Mouse (Mus musculus): ENCODE data around the gene Rhox2e. TPM values are rescaled to one million over a fixed set of nuclear protein-coding genes. Genes with fewer than 3 reads are reported as not detected.
"Not testable (repeated sequence)": the region's sequence is repeated elsewhere in the genome, so short reads cannot be mapped to it uniquely, and the experiment has no call there.

The Rhox2e gene
- polyA plus RNA-seq (2016; fragmentation: Nextera tagmentation; extraction: Ambion mirVana) = 0.61 TPM in 1 of 2 replicates, not detected in the other

DNA sequence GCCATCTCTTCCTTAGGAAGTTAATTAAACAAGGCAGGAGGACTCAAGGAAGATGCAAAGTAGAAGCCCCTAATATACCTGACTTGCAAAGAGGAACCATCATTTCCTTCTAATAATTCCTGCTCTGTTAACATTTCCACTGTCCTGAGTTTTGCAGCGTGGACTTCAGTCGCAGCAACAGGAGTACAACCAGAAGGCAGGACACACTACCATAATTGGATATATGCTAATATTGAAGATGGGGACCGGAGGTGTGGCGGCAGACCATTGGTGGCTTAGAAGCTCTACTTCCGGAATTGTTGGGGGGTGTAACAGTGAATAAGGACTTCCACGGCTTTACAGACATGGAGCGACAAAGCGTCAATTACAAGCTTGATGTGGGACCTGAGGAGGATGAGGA, at the start of gene Rhox2e:
Gene Rhox2e (plus strand): TSS at position 301 of the 400 bp plus-strand sequence.
- H3K9ac ChIP-seq; H3K9me3 ChIP-seq (replicated peaks); H3K4me1 ChIP-seq; H3K36me3 ChIP-seq; ATAC-seq (ENCODE audit: low FRiP score); H3K4me2 ChIP-seq (replicated peaks); H3K27ac ChIP-seq; H3K27me3 ChIP-seq; H3K4me3 ChIP-seq: not testable (repeated sequence)
- WGBS = 96% methylated on average over 2 of the region's 8 CpGs

- H3K36me3 ChIP-seq; H3K4me1 ChIP-seq; H3K9me3 ChIP-seq (replicated peaks); H3K27me3 ChIP-seq; H3K27ac ChIP-seq; H3K4me2 ChIP-seq (replicated peaks); H3K9ac ChIP-seq; H3K4me3 ChIP-seq; ATAC-seq (ENCODE audit: low FRiP score): not testable (repeated sequence)
- 91% methylated on average over 14 of the region's 18 CpGs for WGBS
These were observed 16.2 kb upstream of the Rhox2e start, which contains the start of gene Rhox4d for GRCm38 (mm10) chrX:37514059-37514458. Gene Rhox4d (plus strand): TSS chrX:37514359.

- H3K27me3 ChIP-seq; H3K4me2 ChIP-seq (replicated peaks); H3K36me3 ChIP-seq; H3K4me3 ChIP-seq; H3K27ac ChIP-seq; H3K4me1 ChIP-seq; ATAC-seq (ENCODE audit: low FRiP score); H3K9me3 ChIP-seq (replicated peaks); H3K9ac ChIP-seq: not testable (repeated sequence)
- 88% methylated on average over 1 of the region's 4 CpGs for WGBS
These were observed 11.5 kb downstream of the Rhox2e start, which contains the start of gene Rhox3e for GRCm38 (mm10) chrX:37541719-37542118. Gene Rhox3e (plus strand): TSS chrX:37542019.

GRCm38 (mm10) chrX:37557112-37557511, 26.9 kb downstream of the Rhox2e start, which contains the start of gene Rhox4e:
Gene Rhox4e (plus strand): TSS chrX:37557412.
- not testable (repeated sequence) for H3K36me3 ChIP-seq; H3K9me3 ChIP-seq (replicated peaks); ATAC-seq (ENCODE audit: low FRiP score); H3K9ac ChIP-seq; H3K27ac ChIP-seq; H3K4me2 ChIP-seq (replicated peaks); H3K4me3 ChIP-seq; H3K4me1 ChIP-seq; H3K27me3 ChIP-seq
- WGBS = over 99% methylated on average over 10 of the region's 18 CpGs

DNA sequence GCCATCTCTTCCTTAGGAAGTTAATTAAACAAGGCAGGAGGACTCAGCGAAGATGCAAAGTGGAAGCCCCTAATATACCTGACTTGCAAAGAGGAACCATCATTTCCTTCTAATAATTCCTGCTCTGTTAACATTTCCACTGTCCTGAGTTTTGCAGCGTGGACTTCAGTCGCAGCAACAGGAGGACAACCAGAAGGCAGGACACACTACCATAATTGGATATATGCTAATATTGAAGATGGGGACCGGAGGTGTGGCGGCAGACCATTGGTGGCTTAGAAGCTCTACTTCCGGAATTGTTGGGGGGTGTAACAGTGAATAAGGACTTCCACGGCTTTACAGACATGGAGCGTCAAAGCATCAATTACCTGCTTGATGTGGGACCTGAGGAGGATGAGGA, 40.9 kb downstream of the Rhox2e start, which contains the start of gene Rhox2f:
Gene Rhox2f (plus strand): TSS at position 301 of the 400 bp plus-strand sequence.
- not testable (repeated sequence) for H3K27ac ChIP-seq; H3K36me3 ChIP-seq; H3K27me3 ChIP-seq; ATAC-seq (ENCODE audit: low FRiP score); H3K4me3 ChIP-seq; H3K9ac ChIP-seq; H3K4me1 ChIP-seq; H3K9me3 ChIP-seq (replicated peaks); H3K4me2 ChIP-seq (replicated peaks)
- 87% methylated on average over 8 of the region's 8 CpGs for WGBS

- not testable (repeated sequence) for H3K4me3 ChIP-seq; H3K9me3 ChIP-seq (replicated peaks); H3K27me3 ChIP-seq; H3K27ac ChIP-seq; ATAC-seq (ENCODE audit: low FRiP score); H3K36me3 ChIP-seq; H3K4me1 ChIP-seq; H3K9ac ChIP-seq; H3K4me2 ChIP-seq (replicated peaks)
- WGBS = 68% methylated on average over 2 of the region's 2 CpGs
These were observed 42.4 kb downstream of the Rhox2e start for GRCm38 (mm10) chrX:37572638-37573037.

- H3K4me3 ChIP-seq; H3K4me2 ChIP-seq (replicated peaks); H3K9me3 ChIP-seq (replicated peaks); H3K27me3 ChIP-seq; ATAC-seq (ENCODE audit: low FRiP score); H3K27ac ChIP-seq; H3K36me3 ChIP-seq; H3K4me1 ChIP-seq; H3K9ac ChIP-seq: not testable (repeated sequence)
These were observed 50.4 kb downstream of the Rhox2e start, which contains the start of gene Rhox3f for GRCm38 (mm10) chrX:37580692-37581091. Gene Rhox3f (plus strand): TSS chrX:37580992.

Other genes with a start within 250 kb of the Rhox2e start
- gene Rhox3a2, start 150.4 kb upstream of the Rhox2e start, polyA plus RNA-seq (2016; fragmentation: Nextera tagmentation; extraction: Ambion mirVana) = not detected in 2 replicates
- 6.9 and 7.8 TPM in 2 replicates for gene Rhox4a2, start 139.6 kb upstream of the Rhox2e start, polyA plus RNA-seq (2016; fragmentation: Nextera tagmentation; extraction: Ambion mirVana)
- gene Rhox2b, start 118.4 kb upstream of the Rhox2e start, polyA plus RNA-seq (2016; fragmentation: Nextera tagmentation; extraction: Ambion mirVana) = 0.67 and 1.2 TPM in 2 replicates
- gene Rhox4b, start 98.0 kb upstream of the Rhox2e start, polyA plus RNA-seq (2016; fragmentation: Nextera tagmentation; extraction: Ambion mirVana) = 1.6 and 2.4 TPM in 2 replicates
- 2.9 and 3.1 TPM in 2 replicates for gene Rhox2c, start 76.8 kb upstream of the Rhox2e start, polyA plus RNA-seq (2016; fragmentation: Nextera tagmentation; extraction: Ambion mirVana)
- gene Rhox3c, start 71.9 kb upstream of the Rhox2e start, polyA plus RNA-seq (2016; fragmentation: Nextera tagmentation; extraction: Ambion mirVana) = not detected in 2 replicates
- gene Rhox4c, start 50.1 kb upstream of the Rhox2e start, polyA plus RNA-seq (2016; fragmentation: Nextera tagmentation; extraction: Ambion mirVana) = not detected in 2 replicates
- gene Rhox2d, start 37.0 kb upstream of the Rhox2e start, polyA plus RNA-seq (2016; fragmentation: Nextera tagmentation; extraction: Ambion mirVana) = 0.54 TPM in 1 of 2 replicates, not detected in the other
- 0.45 TPM in 1 of 2 replicates, not detected in the other for gene Rhox4d, start 16.1 kb upstream of the Rhox2e start, polyA plus RNA-seq (2016; fragmentation: Nextera tagmentation; extraction: Ambion mirVana)
- not detected in 2 replicates for gene Rhox3e, start 11.6 kb downstream of the Rhox2e start, polyA plus RNA-seq (2016; fragmentation: Nextera tagmentation; extraction: Ambion mirVana)
- gene Rhox4e, start 27.0 kb downstream of the Rhox2e start, polyA plus RNA-seq (2016; fragmentation: Nextera tagmentation; extraction: Ambion mirVana) = not detected in 2 replicates
- 1.2 TPM in 1 of 2 replicates, not detected in the other for gene Rhox2f, start 41.0 kb downstream of the Rhox2e start, polyA plus RNA-seq (2016; fragmentation: Nextera tagmentation; extraction: Ambion mirVana)
- gene Rhox3f, start 50.5 kb downstream of the Rhox2e start, polyA plus RNA-seq (2016; fragmentation: Nextera tagmentation; extraction: Ambion mirVana) = not detected in 2 replicates
- not detected in 2 replicates for gene Rhox4f, start 77.3 kb downstream of the Rhox2e start, polyA plus RNA-seq (2016; fragmentation: Nextera tagmentation; extraction: Ambion mirVana)
- not detected in 2 replicates for gene Rhox3g, start 98.2 kb downstream of the Rhox2e start, polyA plus RNA-seq (2016; fragmentation: Nextera tagmentation; extraction: Ambion mirVana)
- 1.1 TPM in 1 of 2 replicates, not detected in the other for gene Rhox2g, start 113.0 kb downstream of the Rhox2e start, polyA plus RNA-seq (2016; fragmentation: Nextera tagmentation; extraction: Ambion mirVana)
- not detected in 2 replicates for gene Rhox4g, start 120.9 kb downstream of the Rhox2e start, polyA plus RNA-seq (2016; fragmentation: Nextera tagmentation; extraction: Ambion mirVana)
- gene Rhox3h, start 138.3 kb downstream of the Rhox2e start, polyA plus RNA-seq (2016; fragmentation: Nextera tagmentation; extraction: Ambion mirVana) = not detected in 2 replicates
- gene Rhox2h, start 142.8 kb downstream of the Rhox2e start, polyA plus RNA-seq (2016; fragmentation: Nextera tagmentation; extraction: Ambion mirVana) = 0.53 TPM in 1 of 2 replicates, not detected in the other

Measured in hindbrain, embryonic 12.5 days (tissue).